Mouse (Mus musculus) urinary bladder, postnatal 14 days (tissue): ENCODE measurements around the gene Actr8.

ENCODE experiments used
- DNase-seq: peaks from one replicate; pipeline ENCODE4 v3.0.0; 2021; ENCODE audit warnings: low spot score

Gene Actr8

GRCm38 (mm10) chr14:29978254-29979204 lies at the start of gene Actr8:
Actr8 (plus strand) TSS chr14:29978337.
- DNase-seq, result peak; percentile 93

- DNase-seq, result no peak
These were observed 49.2 kb upstream of the Actr8 start for GRCm38 (mm10) chr14:29928966-29929365.

DNA sequence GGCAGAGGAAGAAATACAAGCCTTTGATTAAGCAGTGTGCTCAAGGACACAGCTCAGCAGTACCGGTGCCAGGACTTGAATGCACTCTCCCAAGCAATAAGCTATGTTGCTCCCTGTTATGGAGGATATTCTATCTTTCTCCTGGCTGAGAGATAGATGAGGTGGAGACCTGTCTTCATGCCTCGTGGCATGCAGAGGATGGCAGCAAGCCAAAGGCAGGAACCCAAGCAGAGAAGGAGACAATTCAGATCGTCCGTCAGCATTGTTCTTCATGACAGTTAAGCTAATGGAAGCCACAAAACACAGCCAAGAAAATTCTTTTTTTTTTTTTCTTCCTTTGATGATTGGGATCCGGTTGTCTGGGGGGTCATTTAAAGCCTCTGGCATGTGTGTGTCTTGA lies 42.6 kb upstream of the Actr8 start:
- DNase-seq, result no peak

- DNase-seq, result no peak
These were observed 40.7 kb upstream of the Actr8 start for GRCm38 (mm10) chr14:29937466-29937865.

GRCm38 (mm10) chr14:29939600-29940312 lies 38.4 kb upstream of the Actr8 start:
- DNase-seq, result no peak

DNA sequence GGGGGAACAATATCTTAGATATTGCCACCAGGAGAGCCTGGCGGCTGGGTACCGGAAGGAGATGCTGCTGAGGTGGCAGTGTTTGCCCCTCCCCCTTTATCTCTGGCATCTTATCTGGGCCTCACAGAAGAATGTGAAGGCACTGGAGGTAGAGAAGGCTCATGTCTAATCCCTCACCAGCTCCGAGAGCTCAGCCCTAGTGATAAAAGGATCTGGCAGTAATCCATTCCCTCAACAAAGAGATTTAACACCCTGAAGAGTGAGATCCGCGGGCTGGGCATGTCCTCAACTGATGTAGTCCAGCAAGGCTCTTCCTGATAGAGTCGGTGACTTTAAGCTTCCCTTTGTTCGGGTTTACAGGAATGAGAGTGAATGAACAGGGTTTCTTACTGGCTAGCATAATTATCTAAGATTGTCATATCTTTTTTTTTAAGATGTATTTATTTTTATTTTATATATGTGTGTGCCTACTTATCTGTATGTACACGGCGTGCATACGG lies 37.8 kb upstream of the Actr8 start:
- no peak for DNase-seq

- DNase-seq, result peak; percentile 46
These were observed 37.3 kb upstream of the Actr8 start for GRCm38 (mm10) chr14:29940877-29941276.

GRCm38 (mm10) chr14:29946761-29947309 lies 31.3 kb upstream of the Actr8 start:
- DNase-seq, result no peak

DNA sequence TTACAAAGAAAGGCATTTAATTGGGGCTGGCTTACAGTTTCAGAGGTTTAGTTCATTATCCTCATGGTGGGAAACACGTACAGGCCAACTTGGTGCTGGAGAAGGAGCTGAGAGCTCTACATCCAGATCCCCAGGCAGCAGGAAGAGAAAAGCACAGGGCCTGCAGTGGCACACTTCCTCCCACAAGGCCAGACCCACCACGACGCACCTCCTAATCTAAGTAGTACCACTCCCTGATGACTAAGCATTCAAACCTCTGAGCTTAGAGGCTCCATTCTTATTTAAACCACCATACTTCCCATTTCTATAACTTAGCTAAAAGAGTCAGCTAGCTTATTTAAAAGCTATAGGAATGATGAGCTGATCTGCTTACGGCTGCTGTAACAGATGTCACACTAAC lies 27.3 kb upstream of the Actr8 start:
- no peak for DNase-seq

DNA sequence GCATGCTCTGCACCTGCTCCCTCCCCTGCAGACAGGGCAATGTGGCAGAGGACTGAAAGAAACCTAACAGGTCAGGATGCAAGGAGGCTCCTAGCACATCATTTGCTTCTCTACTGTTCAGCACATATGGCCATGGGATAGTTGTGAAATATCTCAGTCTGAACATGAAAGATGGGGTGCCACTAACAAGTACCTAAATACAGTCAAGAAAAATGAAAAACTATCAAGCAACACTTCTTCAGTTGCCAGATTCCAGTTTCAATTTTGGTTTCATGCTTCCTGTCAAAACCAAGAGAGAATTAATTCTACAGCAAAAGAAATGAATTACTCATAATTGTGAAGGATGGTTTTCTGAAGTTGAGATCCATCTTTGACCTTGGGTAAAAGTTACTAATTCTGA lies 20.7 kb upstream of the Actr8 start:
- no peak for DNase-seq

GRCm38 (mm10) chr14:29967611-29968010 lies 10.5 kb upstream of the Actr8 start:
- no peak for DNase-seq

- DNase-seq, result peak; percentile 94
These were observed 9.9 kb upstream of the Actr8 start, which contains the start of gene Selenok for GRCm38 (mm10) chr14:29968075-29968821. Selenok (plus strand) TSS chr14:29968308.

DNA sequence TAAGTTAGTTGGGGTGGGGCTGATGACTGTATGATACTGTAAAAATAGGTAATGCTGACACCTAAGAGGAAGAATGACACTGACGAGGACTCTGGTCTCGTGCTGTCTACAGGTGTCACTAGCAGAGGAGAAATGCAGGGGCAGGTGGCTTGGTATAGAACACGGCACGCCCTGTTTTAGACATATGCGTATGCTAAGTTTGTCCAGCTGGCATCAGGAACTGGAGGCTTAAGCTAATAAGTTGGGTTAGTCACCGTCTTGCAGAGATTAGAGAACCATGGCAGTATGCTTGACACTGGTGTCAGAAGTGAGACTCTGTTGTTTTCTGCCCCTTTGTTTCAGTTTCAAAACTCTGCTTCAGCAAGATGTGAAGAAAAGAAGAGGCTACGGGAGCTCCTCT lies 6.7 kb upstream of the Actr8 start:
- DNase-seq, result no peak

GRCm38 (mm10) chr14:29971993-29972392 lies 6.1 kb upstream of the Actr8 start:
- DNase-seq, result no peak

GRCm38 (mm10) chr14:29976927-29977326 lies 1.2 kb upstream of the Actr8 start:
- no peak for DNase-seq

- DNase-seq, result peak; percentile 22
These were observed 2.5 kb downstream of the Actr8 start for GRCm38 (mm10) chr14:29980447-29981205.

- DNase-seq, result no peak
These were observed 8.0 kb downstream of the Actr8 start for GRCm38 (mm10) chr14:29986096-29986495.

- DNase-seq, result no peak
These were observed 9.1 kb downstream of the Actr8 start for GRCm38 (mm10) chr14:29987276-29987675.

DNA sequence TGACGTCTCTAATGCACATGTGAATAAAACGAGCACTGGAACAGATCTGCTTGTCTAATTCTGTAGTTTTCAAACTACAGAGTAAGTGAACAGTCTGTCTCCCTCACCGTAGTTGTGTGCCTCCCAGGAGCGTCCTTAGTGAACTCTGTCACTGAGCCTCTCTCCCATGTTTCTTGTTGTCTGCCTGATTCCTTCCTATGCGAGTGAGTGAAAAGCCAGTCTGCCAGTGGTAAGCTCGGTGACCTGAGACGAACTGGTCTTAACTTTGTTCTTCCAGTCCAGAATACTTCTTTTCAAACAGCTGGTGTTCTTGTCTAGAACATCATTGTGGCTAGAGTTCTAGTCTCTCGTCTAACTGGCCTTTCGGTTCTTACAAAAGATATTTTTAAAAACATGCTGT lies 9.6 kb downstream of the Actr8 start:
- DNase-seq, result no peak

DNA sequence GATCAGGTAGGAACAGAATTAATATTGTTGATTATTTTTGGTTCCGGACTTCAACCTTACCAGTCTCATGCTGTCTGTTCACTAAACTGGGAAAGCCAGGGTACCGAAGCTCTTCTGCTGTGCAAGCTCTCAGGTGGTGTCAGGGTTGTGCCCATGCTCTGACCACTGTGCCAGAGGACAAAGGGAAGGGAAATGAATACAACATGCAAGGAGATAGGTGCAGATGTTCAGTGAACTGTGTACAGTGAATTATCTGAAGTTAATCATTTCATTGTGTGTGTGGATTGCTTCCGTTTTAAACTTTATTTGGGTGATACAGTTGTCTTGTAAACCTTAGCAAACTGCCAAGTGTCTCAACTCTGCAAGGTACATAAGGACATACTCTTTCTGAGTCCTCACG lies 10.2 kb downstream of the Actr8 start:
- DNase-seq, result no peak

GRCm38 (mm10) chr14:29994976-29995375 lies 16.8 kb downstream of the Actr8 start:
- no peak for DNase-seq
